Mouse (Mus musculus): ENCODE data around the gene Acap3. TPM values are rescaled to one million over a fixed set of nuclear protein-coding genes. Genes with fewer than 3 reads are reported as not detected.

Gene Acap3
- polyA plus RNA-seq, 1 experiment from 2014 or later: 18.6 TPM

GRCm38 (mm10) chr4:155889316-155889715 lies 2.3 kb upstream of the Acap3 start:
- Histone ChIP-seq H3K27ac (replicated peaks; ENCODE audit: low read depth, low read length) (no peak overlapping the region), H3K27me3 (ENCODE audit: control insufficient read depth, insufficient read depth, low read length) (no peaks in the 10 kb centered on the region), H3K4me3 (ENCODE audit: low read depth, low read length) (no peak overlapping the region), H3K9ac (replicated peaks; ENCODE audit: low read length) (no peak overlapping the region), H3K4me1 (ENCODE audit: control insufficient read depth, insufficient read depth, low read length) (peaks cover 2% of the 10 kb centered on the region), H3K36me3 (replicated peaks; ENCODE audit: control insufficient read depth, insufficient read depth, low read depth, low read length) (peaks cover 8% of the 10 kb centered on the region), H3K4me2 (ENCODE audit: low read depth, low read length) (no peak overlapping the region), H3K9me3 (replicated peaks; ENCODE audit: control insufficient read depth, low read length) (no peaks in the 10 kb centered on the region)
- ATAC-seq (replicated peaks; ENCODE audit: insufficient number of reproducible peaks, low FRiP score, low TSS enrichment, low read depth): no peak
- no peak for DNase-seq (ENCODE audit: low spot score)
- 84% methylated on average over 5 of the region's 5 CpGs for WGBS

- peaks cover 4% of the 10 kb centered on the region for H3K4me1 ChIP-seq (ENCODE audit: control insufficient read depth, insufficient read depth, low read length)
- H3K27me3 ChIP-seq (ENCODE audit: control insufficient read depth, insufficient read depth, low read length): no peaks in the 10 kb centered on the region
- no peaks in the 10 kb centered on the region for H3K9me3 ChIP-seq (replicated peaks; ENCODE audit: control insufficient read depth, low read length)
- ATAC-seq (replicated peaks; ENCODE audit: insufficient number of reproducible peaks, low FRiP score, low TSS enrichment, low read depth) (no peak), DNase-seq (ENCODE audit: low spot score) (no peak)
- peak overlapping the region; percentile 86 for H3K4me3 ChIP-seq (ENCODE audit: low read depth, low read length)
- peak overlapping the region; percentile 97 for H3K4me2 ChIP-seq (ENCODE audit: low read depth, low read length)
- peak overlapping the region; percentile 77 for H3K9ac ChIP-seq (replicated peaks; ENCODE audit: low read length)
- H3K36me3 ChIP-seq (replicated peaks; ENCODE audit: control insufficient read depth, insufficient read depth, low read depth, low read length): peaks cover 8% of the 10 kb centered on the region
- WGBS: under 1% methylated on average over 34 of the region's 34 CpGs
- H3K27ac ChIP-seq (replicated peaks; ENCODE audit: low read depth, low read length): no peak overlapping the region
Measured at GRCm38 (mm10) chr4:155891011-155891471, 581 bp upstream of the Acap3 start.

GRCm38 (mm10) chr4:155892017-155892416 lies 395 bp downstream of the Acap3 start:
- ATAC-seq (replicated peaks; ENCODE audit: insufficient number of reproducible peaks, low FRiP score, low TSS enrichment, low read depth) (peak; percentile 85), DNase-seq (ENCODE audit: low spot score) (peak; percentile 88)
- Histone ChIP-seq H3K4me1 (ENCODE audit: control insufficient read depth, insufficient read depth, low read length) (peaks cover 4% of the 10 kb centered on the region), H3K4me2 (ENCODE audit: low read depth, low read length) (peak overlapping the region; percentile 97), H3K9ac (replicated peaks; ENCODE audit: low read length) (peak overlapping the region; percentile 83), H3K9me3 (replicated peaks; ENCODE audit: control insufficient read depth, low read length) (no peaks in the 10 kb centered on the region), H3K4me3 (ENCODE audit: low read depth, low read length) (peak overlapping the region; percentile 86), H3K27ac (replicated peaks; ENCODE audit: low read depth, low read length) (peak overlapping the region; percentile 90), H3K36me3 (replicated peaks; ENCODE audit: control insufficient read depth, insufficient read depth, low read depth, low read length) (peaks cover 4% of the 10 kb centered on the region), H3K27me3 (ENCODE audit: control insufficient read depth, insufficient read depth, low read length) (no peaks in the 10 kb centered on the region)
- WGBS: under 1% methylated on average over 53 of the region's 56 CpGs

GRCm38 (mm10) chr4:155892438-155893211 lies 1.0 kb downstream of the Acap3 start:
- peak overlapping the region; percentile 97 for H3K4me2 ChIP-seq (ENCODE audit: low read depth, low read length)
- peak overlapping the region; percentile 83 for H3K9ac ChIP-seq (replicated peaks; ENCODE audit: low read length)
- ATAC-seq (replicated peaks; ENCODE audit: insufficient number of reproducible peaks, low FRiP score, low TSS enrichment, low read depth) (peak; percentile 53), DNase-seq (ENCODE audit: low spot score) (peak; percentile 34)
- no peaks in the 10 kb centered on the region for H3K9me3 ChIP-seq (replicated peaks; ENCODE audit: control insufficient read depth, low read length)
- 6% methylated on average over 37 of the region's 37 CpGs for WGBS
- peaks cover 4% of the 10 kb centered on the region for H3K4me1 ChIP-seq (ENCODE audit: control insufficient read depth, insufficient read depth, low read length)
- H3K4me3 ChIP-seq (ENCODE audit: low read depth, low read length): peak overlapping the region; percentile 86
- H3K27me3 ChIP-seq (ENCODE audit: control insufficient read depth, insufficient read depth, low read length): no peaks in the 10 kb centered on the region
- H3K27ac ChIP-seq (replicated peaks; ENCODE audit: low read depth, low read length): peak overlapping the region; percentile 90; the same call in 1 of the 2 replicates
- H3K36me3 ChIP-seq (replicated peaks; ENCODE audit: control insufficient read depth, insufficient read depth, low read depth, low read length): peaks cover 4% of the 10 kb centered on the region

GRCm38 (mm10) chr4:155893212-155893690 lies 1.6 kb downstream of the Acap3 start:
- Histone ChIP-seq H3K9ac (replicated peaks; ENCODE audit: low read length) (peak overlapping the region; percentile 83), H3K4me1 (ENCODE audit: control insufficient read depth, insufficient read depth, low read length) (peaks cover 4% of the 10 kb centered on the region), H3K4me3 (ENCODE audit: low read depth, low read length) (peak overlapping the region; percentile 86), H3K36me3 (replicated peaks; ENCODE audit: control insufficient read depth, insufficient read depth, low read depth, low read length) (peaks cover 1% of the 10 kb centered on the region), H3K9me3 (replicated peaks; ENCODE audit: control insufficient read depth, low read length) (no peaks in the 10 kb centered on the region), H3K4me2 (ENCODE audit: low read depth, low read length) (peak overlapping the region; percentile 97), H3K27ac (replicated peaks; ENCODE audit: low read depth, low read length) (no peak overlapping the region), H3K27me3 (ENCODE audit: control insufficient read depth, insufficient read depth, low read length) (no peaks in the 10 kb centered on the region)
- ATAC-seq (replicated peaks; ENCODE audit: insufficient number of reproducible peaks, low FRiP score, low TSS enrichment, low read depth) (no peak), DNase-seq (ENCODE audit: low spot score) (no peak)
- WGBS: 72% methylated on average over 8 of the region's 8 CpGs

GRCm38 (mm10) chr4:155894311-155894881 lies 2.8 kb downstream of the Acap3 start:
- ATAC-seq (replicated peaks; ENCODE audit: insufficient number of reproducible peaks, low FRiP score, low TSS enrichment, low read depth): no peak
- Histone ChIP-seq H3K36me3 (replicated peaks; ENCODE audit: control insufficient read depth, insufficient read depth, low read depth, low read length) (peaks cover 2% of the 10 kb centered on the region; the same call in 1 of the 2 replicates), H3K9ac (replicated peaks; ENCODE audit: low read length) (no peak overlapping the region), H3K4me1 (ENCODE audit: control insufficient read depth, insufficient read depth, low read length) (peaks cover 4% of the 10 kb centered on the region), H3K27me3 (ENCODE audit: control insufficient read depth, insufficient read depth, low read length) (no peaks in the 10 kb centered on the region), H3K9me3 (replicated peaks; ENCODE audit: control insufficient read depth, low read length) (no peaks in the 10 kb centered on the region), H3K27ac (replicated peaks; ENCODE audit: low read depth, low read length) (no peak overlapping the region), H3K4me3 (ENCODE audit: low read depth, low read length) (no peak overlapping the region), H3K4me2 (ENCODE audit: low read depth, low read length) (no peak overlapping the region)
- no peak for DNase-seq (ENCODE audit: low spot score)
- 34% methylated on average over 8 of the region's 8 CpGs for WGBS

GRCm38 (mm10) chr4:155895216-155895615 lies 3.6 kb downstream of the Acap3 start:
- Histone ChIP-seq H3K4me1 (ENCODE audit: control insufficient read depth, insufficient read depth, low read length) (peaks cover 4% of the 10 kb centered on the region), H3K4me3 (ENCODE audit: low read depth, low read length) (no peak overlapping the region), H3K9me3 (replicated peaks; ENCODE audit: control insufficient read depth, low read length) (no peaks in the 10 kb centered on the region), H3K36me3 (replicated peaks; ENCODE audit: control insufficient read depth, insufficient read depth, low read depth, low read length) (peaks cover 2% of the 10 kb centered on the region; the same call in 1 of the 2 replicates), H3K27ac (replicated peaks; ENCODE audit: low read depth, low read length) (no peak overlapping the region), H3K27me3 (ENCODE audit: control insufficient read depth, insufficient read depth, low read length) (no peaks in the 10 kb centered on the region), H3K9ac (replicated peaks; ENCODE audit: low read length) (no peak overlapping the region), H3K4me2 (ENCODE audit: low read depth, low read length) (no peak overlapping the region)
- ATAC-seq (replicated peaks; ENCODE audit: insufficient number of reproducible peaks, low FRiP score, low TSS enrichment, low read depth) (no peak), DNase-seq (ENCODE audit: low spot score) (peak; percentile 6)
- 43% methylated on average over 6 of the region's 6 CpGs for WGBS

GRCm38 (mm10) chr4:155895826-155896225 lies 4.2 kb downstream of the Acap3 start:
- H3K27me3 ChIP-seq (ENCODE audit: control insufficient read depth, insufficient read depth, low read length): no peaks in the 10 kb centered on the region
- peaks cover 2% of the 10 kb centered on the region; the same call in 1 of the 2 replicates for H3K36me3 ChIP-seq (replicated peaks; ENCODE audit: control insufficient read depth, insufficient read depth, low read depth, low read length)
- no peak overlapping the region for H3K4me2 ChIP-seq (ENCODE audit: low read depth, low read length)
- no peak overlapping the region for H3K4me3 ChIP-seq (ENCODE audit: low read depth, low read length)
- 87% methylated on average over 4 of the region's 4 CpGs for WGBS
- DNase-seq (ENCODE audit: low spot score): no peak
- peaks cover 4% of the 10 kb centered on the region; the same call in 1 of the 2 replicates for H3K4me1 ChIP-seq (ENCODE audit: control insufficient read depth, insufficient read depth, low read length)
- no peak overlapping the region for H3K27ac ChIP-seq (replicated peaks; ENCODE audit: low read depth, low read length)
- no peak overlapping the region for H3K9ac ChIP-seq (replicated peaks; ENCODE audit: low read length)
- H3K9me3 ChIP-seq (replicated peaks; ENCODE audit: control insufficient read depth, low read length): no peaks in the 10 kb centered on the region
- ATAC-seq (replicated peaks; ENCODE audit: insufficient number of reproducible peaks, low FRiP score, low TSS enrichment, low read depth): no peak

Data from embryonic facial prominence, embryonic 11.5 days (tissue).